Mouse (Mus musculus): ENCODE results near the gene Gm3618. TPM values are rescaled to one million over a fixed set of nuclear protein-coding genes. Genes with fewer than 3 reads are reported as not detected.
A peak's percentile ranks its signal among the peaks of the same experiment; 100 is the strongest.
"Not testable (repeated sequence)": the region's sequence is repeated elsewhere in the genome, so short reads cannot be mapped to it uniquely, and the experiment has no call there.

Gene Gm3618
- polyA plus RNA-seq (2012; rRNA removed): not detected in 2 replicates

DNA sequence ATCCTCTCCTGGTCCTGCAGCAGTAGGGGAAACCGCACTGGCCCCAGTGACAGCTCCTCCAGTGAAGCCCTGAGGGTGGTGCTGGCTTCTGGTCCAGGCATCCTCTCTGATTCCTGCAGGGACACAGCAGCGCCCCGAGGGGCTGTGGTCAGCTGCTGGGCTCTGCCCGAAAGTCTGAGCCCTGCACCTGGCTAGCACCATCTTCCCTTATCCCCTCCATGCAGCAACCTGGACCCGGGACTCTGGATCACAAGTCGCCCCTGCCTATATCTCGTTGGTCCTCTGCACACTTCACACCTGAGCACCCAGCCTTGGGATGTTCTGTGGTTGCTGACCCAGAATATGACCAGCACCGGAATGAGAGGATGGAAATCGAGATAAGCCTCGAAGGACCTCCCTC is at the start of gene Gm3618:
Gene Gm3618 (minus strand): TSS at position 101 of the 400 bp plus-strand sequence.
- H3K36me3 ChIP-seq (ENCODE audit: control insufficient read depth, insufficient read depth, low read length); H3K4me1 ChIP-seq (ENCODE audit: control insufficient read depth, insufficient read depth, insufficient read length, low read length); H3K27me3 ChIP-seq (ENCODE audit: control insufficient read depth, insufficient read depth, low read length); H3K4me3 ChIP-seq (ENCODE audit: low read depth, low read length); H3K27ac ChIP-seq (ENCODE audit: insufficient read depth, low read depth, low read length): not testable (repeated sequence)
- WGBS: no CpG with 5 or more reads among the region's 10 CpGs

DNA sequence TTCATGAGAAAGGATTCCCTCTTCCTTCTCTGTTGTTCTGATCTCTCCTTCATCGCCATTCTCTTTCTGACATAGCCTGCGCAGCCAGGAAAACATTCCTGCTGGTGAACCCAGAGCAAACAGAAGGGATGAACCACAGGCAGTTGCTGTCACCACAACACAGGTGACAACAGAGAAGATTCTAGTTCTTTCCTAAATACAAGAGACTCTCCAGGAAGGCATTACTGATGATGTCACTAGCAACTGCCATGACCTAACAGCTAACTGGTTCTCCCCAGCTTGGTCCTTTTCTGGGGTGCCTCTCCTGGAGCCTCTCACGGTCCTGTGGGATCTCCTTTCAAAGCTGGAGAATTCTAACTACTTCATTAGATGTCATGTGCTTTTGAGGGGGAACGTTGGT is 46.7 kb upstream of the Gm3618 start, which contains the start of gene Gm16440:
Gene Gm16440 (minus strand): TSS at position 101 of the 400 bp plus-strand sequence.
- not testable (repeated sequence) for H3K36me3 ChIP-seq (ENCODE audit: control insufficient read depth, insufficient read depth, low read length); H3K4me1 ChIP-seq (ENCODE audit: control insufficient read depth, insufficient read depth, insufficient read length, low read length); H3K4me3 ChIP-seq (ENCODE audit: low read depth, low read length); H3K27me3 ChIP-seq (ENCODE audit: control insufficient read depth, insufficient read depth, low read length); H3K27ac ChIP-seq (ENCODE audit: insufficient read depth, low read depth, low read length)
- 91% methylated on average over 2 of the region's 4 CpGs for WGBS

DNA sequence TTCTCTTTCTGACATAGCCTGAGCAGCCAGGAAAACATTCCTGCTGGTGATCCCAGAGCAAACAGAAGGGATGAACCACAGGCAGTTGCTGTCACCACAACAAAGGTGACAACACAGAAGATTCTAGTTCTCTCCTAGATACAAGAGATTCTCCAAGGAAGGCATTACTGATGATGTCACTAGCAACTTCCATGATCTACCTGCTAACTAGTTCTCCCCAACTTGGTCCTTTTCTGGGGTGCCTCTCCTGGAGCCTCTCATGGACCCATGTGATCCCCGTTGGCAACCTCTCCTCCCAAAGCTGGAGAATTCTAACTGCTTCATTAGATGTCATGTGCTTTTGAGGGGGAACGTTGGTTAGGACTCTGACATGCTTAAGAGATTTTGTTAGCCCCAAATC is 38.7 kb downstream of the Gm3618 start, which contains the start of gene Gm21103:
Gene Gm21103 (minus strand): TSS at position 101 of the 400 bp plus-strand sequence.
- WGBS: 72% methylated on average over 2 of the region's 2 CpGs
- not testable (repeated sequence) for H3K4me1 ChIP-seq (ENCODE audit: control insufficient read depth, insufficient read depth, insufficient read length, low read length); H3K27me3 ChIP-seq (ENCODE audit: control insufficient read depth, insufficient read depth, low read length); H3K36me3 ChIP-seq (ENCODE audit: control insufficient read depth, insufficient read depth, low read length); H3K4me3 ChIP-seq (ENCODE audit: low read depth, low read length); H3K27ac ChIP-seq (ENCODE audit: insufficient read depth, low read depth, low read length)

DNA sequence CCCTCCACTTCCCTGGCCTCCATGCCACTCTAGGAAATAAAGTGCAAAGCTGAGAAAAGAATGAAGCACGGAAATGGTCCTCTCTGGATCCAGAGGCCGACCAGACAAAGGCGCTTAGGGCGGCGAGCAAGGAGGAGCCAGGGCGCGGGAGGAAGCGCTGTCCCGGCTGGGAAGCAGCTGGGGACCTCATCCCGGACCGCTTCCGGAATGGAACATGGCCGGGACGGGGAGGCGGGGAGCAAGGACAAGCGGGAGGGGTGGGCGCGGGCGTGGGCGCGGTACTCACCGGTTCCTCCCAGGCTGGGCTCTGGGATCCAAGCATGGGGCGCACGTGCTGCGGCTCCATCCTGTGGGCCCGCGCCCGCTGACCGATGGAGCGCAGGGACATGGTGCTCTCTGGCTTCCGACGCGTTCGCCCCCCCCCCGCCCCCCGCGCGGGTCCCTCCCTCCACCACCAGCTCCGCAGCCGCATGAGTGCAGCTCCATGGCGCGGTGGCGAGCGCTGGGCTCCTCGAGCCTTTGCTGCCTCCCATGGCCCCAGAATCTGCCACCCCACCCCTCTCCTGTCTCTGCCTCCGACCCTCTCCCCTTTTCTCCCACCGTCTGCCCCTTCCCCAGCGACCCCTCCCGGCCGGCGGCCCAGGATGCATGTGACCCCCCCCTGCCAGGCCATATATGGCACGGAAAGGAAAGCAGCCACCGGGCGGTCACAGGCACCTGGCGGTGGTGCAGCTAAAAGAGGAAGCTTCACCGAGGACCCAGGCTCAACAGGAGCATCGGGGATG is 56.4 kb downstream of the Gm3618 start, which contains the start of gene Gm3411:
Gene Gm3411 (minus strand): TSS at position 320 of the 785 bp plus-strand sequence.
- H3K36me3 ChIP-seq (ENCODE audit: control insufficient read depth, insufficient read depth, low read length); H3K27ac ChIP-seq (ENCODE audit: insufficient read depth, low read depth, low read length); H3K4me1 ChIP-seq (ENCODE audit: control insufficient read depth, insufficient read depth, insufficient read length, low read length); H3K27me3 ChIP-seq (ENCODE audit: control insufficient read depth, insufficient read depth, low read length): not testable (repeated sequence)
- WGBS: 1% methylated on average over 55 of the region's 57 CpGs
- peak within 1 kb of the TSS; percentile 63 for H3K4me3 ChIP-seq (ENCODE audit: low read depth, low read length)

Other genes starting within 250 kb of the Gm3618 start
- not detected in 2 replicates for gene Gm8206, start 249.7 kb downstream of the Gm3618 start, polyA plus RNA-seq (2012; rRNA removed)
- gene Gm3468, start 235.0 kb downstream of the Gm3618 start, polyA plus RNA-seq (2012; rRNA removed): 0.08 TPM in 1 of 2 replicates, not detected in the other
- not detected in 2 replicates for gene Gm3476, start 217.9 kb downstream of the Gm3618 start, polyA plus RNA-seq (2012; rRNA removed)
- gene Gm21560, start 124.4 kb downstream of the Gm3618 start, polyA plus RNA-seq (2012; rRNA removed): not detected in 2 replicates
- not detected in 2 replicates for gene Gm3411, start 56.4 kb downstream of the Gm3618 start, polyA plus RNA-seq (2012; rRNA removed)
- not detected in 2 replicates for gene Gm21103, start 38.8 kb downstream of the Gm3618 start, polyA plus RNA-seq (2012; rRNA removed)
- gene Gm16440, start 46.6 kb upstream of the Gm3618 start, polyA plus RNA-seq (2012; rRNA removed): not detected in 2 replicates
- gene Gm3591, start 68.8 kb upstream of the Gm3618 start, polyA plus RNA-seq (2012; rRNA removed): 0.06 TPM in 1 of 2 replicates, not detected in the other
- gene Gm3594, start 100.9 kb upstream of the Gm3618 start, polyA plus RNA-seq (2012; rRNA removed): not detected in 2 replicates
- not detected in 2 replicates for gene Gm8356, start 193.6 kb upstream of the Gm3618 start, polyA plus RNA-seq (2012; rRNA removed)
- not detected in 2 replicates for gene Gm3629, start 246.9 kb upstream of the Gm3618 start, polyA plus RNA-seq (2012; rRNA removed)